Mouse (Mus musculus): Measurements from ENCODE around the gene Art3.

DNA sequence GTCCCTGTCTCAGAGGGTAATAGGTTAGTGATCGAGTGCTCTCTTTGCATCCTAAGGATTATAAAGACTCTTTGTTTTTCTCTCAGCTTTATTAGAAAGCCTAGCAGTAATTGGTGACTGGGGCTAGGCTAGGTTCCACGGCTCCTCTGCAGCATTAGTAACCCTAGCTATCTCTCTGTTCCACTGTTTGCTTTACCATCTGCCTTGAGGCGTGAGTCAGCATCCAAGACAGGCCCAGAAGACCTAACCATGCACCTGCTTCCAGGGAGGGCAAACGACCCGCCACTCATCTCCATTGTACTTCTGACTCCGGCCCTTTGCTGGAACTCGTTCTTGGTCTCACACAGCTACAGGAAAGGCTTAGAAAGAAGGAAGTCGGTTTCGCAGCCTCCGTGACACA is 62.2 kb downstream of the Art3 start:
- TF ChIP-seq CTCF (IDR thresholded peaks at IDR 0.05; ENCODE audit: low read depth) (no peak), EP300 (IDR thresholded peaks at IDR 0.05; ENCODE audit: low read depth) (no peak)

Measured in heart, postnatal 0 days (tissue).